Mouse (Mus musculus) monocyte, adult 5-6 weeks (primary cell): ENCODE measurements at regions not wholly inside any gene's neighbourhood (a gene's known extent, or its start where the extent isn't known, plus 50 kb on each side); places are given as distances from the start of the nearest gene placed in this dataset.

ENCODE experiments used
- ATAC-seq: fragments of 153-309, 156-312 bp; replicated peaks from 2 replicates; pipeline ENCODE4 v1.8.0; 2017; ENCODE audit warnings: mild to moderate bottlenecking; ENCODE audit not compliant: low TSS enrichment, insufficient number of reproducible peaks, severe bottlenecking, poor library complexity, low FRiP score

GRCm38 (mm10) chr12:73408165-73408564 lies 121.6 kb downstream of the Slc38a6 start:
- no peak for ATAC-seq

- ATAC-seq = no peak
Observed at GRCm38 (mm10) chr12:73406556-73407087, 120.0 kb downstream of the Slc38a6 start.

GRCm38 (mm10) chr12:73405583-73405982 lies 119.0 kb downstream of the Slc38a6 start:
- ATAC-seq = no peak

GRCm38 (mm10) chr12:73405106-73405505 lies 118.5 kb downstream of the Slc38a6 start:
- no peak for ATAC-seq

GRCm38 (mm10) chr12:73403906-73404474 lies 117.4 kb downstream of the Slc38a6 start:
- no peak for ATAC-seq
